Mouse (Mus musculus): ENCODE results near the gene Zbtb45. TPM values are rescaled to one million over a fixed set of nuclear protein-coding genes. Genes with fewer than 3 reads are reported as not detected.
A peak's percentile ranks its signal among the peaks of the same experiment; 100 is the strongest.

The Zbtb45 gene
- polyA plus RNA-seq, 1 experiment = 78.8 TPM

- Histone ChIP-seq H3K36me3 (ENCODE audit: control insufficient read depth, insufficient read depth, low read length) (no peaks in the 10 kb centered on the region), H3K27ac (ENCODE audit: control insufficient read depth, insufficient read depth, low read length) (no peak overlapping the region), H3K27me3 (ENCODE audit: control insufficient read depth, insufficient read depth, low read length) (peaks cover 19% of the 10 kb centered on the region; the same call in 1 of the 2 replicates), H3K4me3 (ENCODE audit: control insufficient read depth, insufficient read depth, low read length) (no peak overlapping the region), H3K4me1 (replicated peaks; ENCODE audit: control insufficient read depth, insufficient read depth, low read length) (peaks cover 17% of the 10 kb centered on the region)
- WGBS = 89% methylated on average over 6 of the region's 6 CpGs
- TF ChIP-seq CTCF (IDR thresholded peaks at IDR 0.05; ENCODE audit: borderline replicate concordance, control insufficient read depth, extremely low read depth, insufficient read depth, low read length, poor library complexity) (no peak), POLR2A (IDR thresholded peaks at IDR 0.05; ENCODE audit: control insufficient read depth, extremely low read depth, insufficient read depth, low read length, poor library complexity) (no peak)
- no peak for DNase-seq
These were observed 32.7 kb upstream of the Zbtb45 start for GRCm38 (mm10) chr7:13042511-13042910.

- Histone ChIP-seq H3K4me1 (replicated peaks; ENCODE audit: control insufficient read depth, insufficient read depth, low read length) (peaks cover 23% of the 10 kb centered on the region), H3K4me3 (ENCODE audit: control insufficient read depth, insufficient read depth, low read length) (no peak overlapping the region), H3K27me3 (ENCODE audit: control insufficient read depth, insufficient read depth, low read length) (peaks cover 19% of the 10 kb centered on the region; the same call in 1 of the 2 replicates), H3K36me3 (ENCODE audit: control insufficient read depth, insufficient read depth, low read length) (no peaks in the 10 kb centered on the region), H3K27ac (ENCODE audit: control insufficient read depth, insufficient read depth, low read length) (no peak overlapping the region)
- DNase-seq = no peak
- WGBS = 96% methylated on average over 1 of the region's 1 CpGs
- no peak for TF ChIP-seq CTCF (IDR thresholded peaks at IDR 0.05; ENCODE audit: borderline replicate concordance, control insufficient read depth, extremely low read depth, insufficient read depth, low read length, poor library complexity)
- TF ChIP-seq POLR2A (IDR thresholded peaks at IDR 0.05; ENCODE audit: control insufficient read depth, extremely low read depth, insufficient read depth, low read length, poor library complexity) = no peak
These were observed 31.4 kb upstream of the Zbtb45 start for GRCm38 (mm10) chr7:13041256-13041655.

GRCm38 (mm10) chr7:13039181-13039580, 29.3 kb upstream of the Zbtb45 start:
- no peak overlapping the region for H3K27ac ChIP-seq (ENCODE audit: control insufficient read depth, insufficient read depth, low read length)
- WGBS = 83% methylated on average over 1 of the region's 1 CpGs
- peaks cover 28% of the 10 kb centered on the region for H3K4me1 ChIP-seq (replicated peaks; ENCODE audit: control insufficient read depth, insufficient read depth, low read length)
- H3K27me3 ChIP-seq (ENCODE audit: control insufficient read depth, insufficient read depth, low read length) = peaks cover 12% of the 10 kb centered on the region; the same call in 1 of the 2 replicates
- peaks cover 6% of the 10 kb centered on the region; the same call in 1 of the 2 replicates for H3K36me3 ChIP-seq (ENCODE audit: control insufficient read depth, insufficient read depth, low read length)
- DNase-seq = no peak
- no peak for TF ChIP-seq CTCF (IDR thresholded peaks at IDR 0.05; ENCODE audit: borderline replicate concordance, control insufficient read depth, extremely low read depth, insufficient read depth, low read length, poor library complexity)
- no peak for TF ChIP-seq POLR2A (IDR thresholded peaks at IDR 0.05; ENCODE audit: control insufficient read depth, extremely low read depth, insufficient read depth, low read length, poor library complexity)
- H3K4me3 ChIP-seq (ENCODE audit: control insufficient read depth, insufficient read depth, low read length) = no peak overlapping the region

GRCm38 (mm10) chr7:13038621-13039169, 28.9 kb upstream of the Zbtb45 start:
- Histone ChIP-seq H3K4me1 (replicated peaks; ENCODE audit: control insufficient read depth, insufficient read depth, low read length) (peaks cover 28% of the 10 kb centered on the region), H3K27ac (ENCODE audit: control insufficient read depth, insufficient read depth, low read length) (peak overlapping the region; percentile 74), H3K27me3 (ENCODE audit: control insufficient read depth, insufficient read depth, low read length) (peaks cover 7% of the 10 kb centered on the region; the same call in 1 of the 2 replicates), H3K36me3 (ENCODE audit: control insufficient read depth, insufficient read depth, low read length) (peaks cover 6% of the 10 kb centered on the region; the same call in 1 of the 2 replicates), H3K4me3 (ENCODE audit: control insufficient read depth, insufficient read depth, low read length) (peak overlapping the region; percentile 84)
- 11% methylated on average over 15 of the region's 15 CpGs for WGBS
- TF ChIP-seq CTCF (IDR thresholded peaks at IDR 0.05; ENCODE audit: borderline replicate concordance, control insufficient read depth, extremely low read depth, insufficient read depth, low read length, poor library complexity) = no peak
- DNase-seq = no peak

GRCm38 (mm10) chr7:13037901-13038555, 28.2 kb upstream of the Zbtb45 start, which contains the start of gene Ube2m:
Ube2m (minus strand) TSS chr7:13038275.
- Histone ChIP-seq H3K36me3 (ENCODE audit: control insufficient read depth, insufficient read depth, low read length) (peaks cover 6% of the 10 kb centered on the region; the same call in 1 of the 2 replicates), H3K4me3 (ENCODE audit: control insufficient read depth, insufficient read depth, low read length) (peak within 1 kb of the TSS; percentile 84), H3K27ac (ENCODE audit: control insufficient read depth, insufficient read depth, low read length) (peak within 1 kb of the TSS; percentile 87), H3K27me3 (ENCODE audit: control insufficient read depth, insufficient read depth, low read length) (peaks cover under 1% of the 10 kb centered on the region; the same call in 1 of the 2 replicates), H3K4me1 (replicated peaks; ENCODE audit: control insufficient read depth, insufficient read depth, low read length) (peaks cover 25% of the 10 kb centered on the region)
- WGBS = under 1% methylated on average over 63 of the region's 65 CpGs
- DNase-seq = peak; percentile 100
- TF ChIP-seq CTCF (IDR thresholded peaks at IDR 0.05; ENCODE audit: borderline replicate concordance, control insufficient read depth, extremely low read depth, insufficient read depth, low read length, poor library complexity) (no peak), POLR2A (IDR thresholded peaks at IDR 0.05; ENCODE audit: control insufficient read depth, extremely low read depth, insufficient read depth, low read length, poor library complexity) (peak; percentile 92)

GRCm38 (mm10) chr7:13037366-13037765, 27.5 kb upstream of the Zbtb45 start:
- Histone ChIP-seq H3K4me1 (replicated peaks; ENCODE audit: control insufficient read depth, insufficient read depth, low read length) (peaks cover 25% of the 10 kb centered on the region), H3K27ac (ENCODE audit: control insufficient read depth, insufficient read depth, low read length) (peak overlapping the region; percentile 48; the same call in 1 of the 2 replicates), H3K27me3 (ENCODE audit: control insufficient read depth, insufficient read depth, low read length) (no peaks in the 10 kb centered on the region), H3K36me3 (ENCODE audit: control insufficient read depth, insufficient read depth, low read length) (peaks cover 7% of the 10 kb centered on the region; the same call in 1 of the 2 replicates), H3K4me3 (ENCODE audit: control insufficient read depth, insufficient read depth, low read length) (peak overlapping the region; percentile 84)
- under 1% methylated on average over 33 of the region's 33 CpGs for WGBS
- DNase-seq = no peak
- TF ChIP-seq POLR2A (IDR thresholded peaks at IDR 0.05; ENCODE audit: control insufficient read depth, extremely low read depth, insufficient read depth, low read length, poor library complexity) = no peak
- TF ChIP-seq CTCF (IDR thresholded peaks at IDR 0.05; ENCODE audit: borderline replicate concordance, control insufficient read depth, extremely low read depth, insufficient read depth, low read length, poor library complexity) = no peak

Data from thymus, adult 2 months (tissue).